Mouse (Mus musculus): Measurements from ENCODE around the gene Kars.

The Kars gene

DNA sequence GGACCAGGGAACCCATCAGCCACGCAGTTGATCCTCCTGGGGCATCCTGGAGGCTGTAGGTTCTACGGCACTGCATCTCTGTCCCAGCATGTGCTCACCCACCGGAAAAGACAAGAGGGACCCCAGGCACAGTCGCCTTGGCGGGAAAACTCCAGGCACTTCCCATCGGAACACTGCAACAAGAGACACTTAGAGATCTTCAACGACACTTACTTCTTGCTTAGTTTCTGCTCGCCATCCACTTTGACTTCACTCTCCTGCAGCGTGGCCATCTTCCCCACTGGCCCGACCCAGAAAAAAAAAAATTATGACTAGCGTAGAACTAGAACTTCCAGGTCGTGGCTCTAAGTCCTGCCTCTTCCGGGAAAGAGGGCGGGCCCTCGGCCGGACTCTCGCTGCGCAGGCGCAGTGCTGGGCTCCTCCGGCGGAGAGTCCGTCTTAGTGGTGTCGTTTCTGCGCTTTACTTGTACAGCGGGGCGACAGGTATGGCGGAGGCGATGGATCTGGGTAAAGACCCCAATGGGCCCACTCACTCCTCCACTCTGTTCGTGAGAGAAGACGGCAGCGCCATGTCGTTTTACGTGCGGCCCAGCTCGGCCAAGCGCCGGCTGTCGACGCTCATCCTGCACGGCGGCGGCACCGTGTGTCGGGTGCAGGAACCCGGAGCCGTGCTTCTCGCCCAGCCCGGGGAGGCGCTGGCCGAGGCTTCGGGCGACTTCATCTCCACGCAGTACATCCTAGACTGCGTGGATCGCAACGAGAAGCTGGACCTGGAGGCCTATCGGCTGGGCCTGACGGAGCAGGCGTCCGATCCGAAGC is at the start of gene Kars, which contains the start of gene Terf2ip:
Kars (minus strand) TSS at position 327 of the 819 bp plus-strand sequence.
Terf2ip (plus strand) TSS at position 402 of the 819 bp plus-strand sequence.
- peak; percentile 89 to 92 for DNase-seq (ENCODE audit: low spot score in 2 of 2)

DNA sequence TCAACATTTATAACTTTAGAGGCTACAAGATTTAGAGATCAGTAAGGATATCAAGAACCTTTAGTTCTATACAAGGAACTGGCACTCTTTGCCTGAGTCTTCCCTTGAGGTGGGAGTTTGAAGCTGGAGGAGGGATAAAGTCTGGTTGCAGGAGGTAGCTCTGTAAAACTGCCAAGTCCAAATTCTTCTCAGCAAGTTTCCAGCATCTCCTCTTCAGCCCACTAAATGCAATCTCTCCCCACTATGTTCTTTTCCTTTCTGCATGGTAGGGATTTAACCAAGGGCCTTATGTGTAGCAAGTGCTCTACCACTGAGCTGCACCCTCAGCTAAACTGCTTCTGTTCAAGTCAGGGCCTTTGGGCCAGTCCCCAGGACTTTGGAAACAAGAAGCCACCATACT is 43.3 kb upstream of the Kars start:
- DNase-seq (ENCODE audit: low spot score in 2 of 2), result no peak

DNA sequence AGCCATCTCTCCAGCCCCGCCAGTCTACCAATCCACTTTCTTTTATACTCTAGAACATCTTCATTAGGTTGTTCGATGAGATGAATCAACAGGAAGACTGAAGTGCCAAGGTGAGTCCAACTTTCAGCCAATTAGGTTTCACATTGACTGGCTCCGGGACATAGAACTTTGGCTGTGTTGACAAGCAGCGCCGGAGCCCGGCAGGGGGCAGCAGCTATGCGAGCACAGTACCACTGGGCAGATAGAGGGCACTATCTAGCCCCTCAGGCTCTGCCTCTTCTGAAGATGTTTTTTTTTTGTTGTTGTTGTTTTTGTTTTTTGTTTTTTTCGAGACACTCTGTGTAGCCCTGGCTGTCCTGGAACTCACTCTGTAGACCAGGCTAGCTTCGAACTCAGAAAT is 40.4 kb upstream of the Kars start:
- no peak for DNase-seq (ENCODE audit: low spot score in 2 of 2)

DNA sequence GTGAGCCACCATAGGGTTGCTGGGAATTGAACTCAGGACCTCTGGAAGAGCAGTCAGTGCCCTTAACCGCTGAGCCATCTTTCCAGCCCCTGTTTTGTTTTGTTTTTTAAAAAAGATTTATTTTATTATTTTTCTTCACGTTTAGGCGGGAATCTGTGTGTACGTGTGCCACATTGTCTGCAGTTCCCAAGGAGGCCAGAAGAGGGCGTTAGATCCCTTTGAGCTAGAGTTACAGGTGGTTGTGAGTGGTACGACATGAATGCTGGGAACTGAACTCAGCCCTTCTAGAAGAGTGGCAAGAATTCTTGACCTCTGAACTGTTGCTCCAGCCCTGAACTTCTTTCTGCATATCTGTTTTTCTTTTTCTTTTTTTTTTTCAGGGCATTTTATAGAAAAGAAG is 38.9 kb upstream of the Kars start:
- no peak for DNase-seq (ENCODE audit: low spot score in 2 of 2)

DNA sequence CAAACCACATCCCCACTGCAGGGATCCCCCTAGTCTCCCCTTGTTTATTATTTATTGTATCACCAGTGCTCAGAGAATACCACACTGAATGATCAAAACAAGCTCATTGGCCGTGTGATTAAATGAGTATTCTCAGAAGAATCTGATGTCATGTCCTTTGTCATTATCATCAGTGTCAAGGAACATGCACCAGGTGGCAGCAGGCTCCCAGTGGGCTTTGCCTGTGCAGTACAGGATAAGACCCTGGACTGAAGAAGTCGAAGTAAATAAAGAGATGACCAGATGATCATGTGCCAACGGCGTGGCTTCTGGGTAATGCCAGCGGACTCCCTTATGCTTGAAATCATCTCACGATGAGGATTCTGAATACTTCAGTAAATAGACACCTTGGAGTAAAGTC is 37.2 kb upstream of the Kars start:
- no peak for DNase-seq (ENCODE audit: low spot score in 2 of 2)

DNA sequence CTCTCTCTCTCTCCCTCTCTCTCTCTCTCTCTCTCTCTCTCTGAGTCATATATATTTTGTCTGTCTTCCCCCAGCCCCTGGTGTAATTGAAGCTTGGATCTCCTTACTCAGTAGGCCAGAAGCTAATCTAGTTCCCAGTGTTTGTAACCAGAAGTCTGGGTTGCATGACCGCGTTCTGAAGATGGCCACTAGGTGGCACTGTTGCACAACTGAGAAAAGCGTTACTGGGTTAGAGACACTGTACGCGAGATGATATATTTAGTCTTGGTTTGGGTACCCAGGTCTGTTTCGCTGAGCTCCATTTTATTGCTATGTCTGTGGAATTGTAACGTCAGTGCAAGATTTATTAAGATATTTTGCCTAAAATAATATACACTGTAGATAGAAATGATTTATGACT is 34.8 kb upstream of the Kars start:
- DNase-seq (ENCODE audit: low spot score in 2 of 2), result peak; percentile 92 to 97

DNA sequence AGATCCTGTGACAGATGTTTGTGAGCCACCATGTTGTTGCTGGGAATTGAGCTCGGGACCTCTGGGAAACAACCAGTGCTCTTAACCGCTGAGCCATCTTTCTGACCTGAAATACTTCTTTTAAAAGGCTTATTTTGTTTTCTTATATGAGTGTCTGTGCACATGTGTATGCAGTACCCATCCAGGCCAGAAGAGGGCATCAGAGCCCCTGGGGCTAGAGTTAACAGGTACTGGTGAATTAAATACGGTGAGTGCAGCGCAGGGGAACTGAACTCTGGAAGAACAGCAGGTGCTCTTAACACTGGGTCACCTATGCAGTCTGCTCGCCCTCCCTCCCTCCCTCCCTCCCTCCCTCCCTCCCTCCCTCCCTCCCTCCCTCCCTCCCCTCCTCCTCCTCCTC is 34.1 kb upstream of the Kars start:
- DNase-seq (ENCODE audit: low spot score in 2 of 2), result no peak

DNA sequence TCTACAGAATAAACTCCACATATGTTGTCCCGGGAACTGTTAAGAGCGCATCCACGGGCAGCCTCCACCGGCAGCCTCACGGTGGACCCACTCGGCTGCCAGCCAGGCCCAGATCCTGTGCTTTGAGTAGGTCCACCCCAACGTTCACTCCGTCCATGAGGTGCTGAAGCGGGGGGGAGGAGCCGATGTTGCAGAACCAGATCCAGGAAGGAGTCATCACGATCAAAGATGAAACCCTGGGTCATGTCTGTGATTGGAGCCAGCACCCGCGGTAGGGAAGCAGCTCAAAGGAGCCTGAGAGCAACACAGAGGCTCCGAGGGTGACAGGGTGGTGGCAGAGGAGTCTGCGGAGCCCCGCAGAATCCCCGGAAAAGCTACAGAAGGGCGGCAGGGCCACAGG is 26.4 kb upstream of the Kars start:
- no peak for DNase-seq (ENCODE audit: low spot score in 2 of 2)

DNA sequence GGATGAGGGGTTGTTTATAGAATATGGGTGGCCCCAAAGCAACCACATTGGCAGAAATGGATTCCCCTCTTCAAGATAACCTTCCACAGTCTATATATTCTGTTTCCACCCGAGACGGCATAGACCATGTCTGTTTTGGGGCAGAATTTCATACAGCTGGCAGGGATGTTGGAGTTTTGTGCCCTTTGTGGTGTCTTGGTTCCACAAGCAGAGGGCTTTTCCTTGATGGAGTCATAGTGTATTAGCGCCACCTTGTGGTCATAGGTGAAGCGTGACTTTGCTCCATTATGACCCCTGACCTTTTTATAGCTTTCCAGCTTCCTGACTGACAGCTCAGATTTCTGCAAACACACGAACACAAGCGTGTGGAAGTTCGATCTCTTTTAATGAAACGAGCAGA is 23.5 kb upstream of the Kars start:
- DNase-seq (ENCODE audit: low spot score in 2 of 2), result peak in 1 of 2 experiments; percentile 19

DNA sequence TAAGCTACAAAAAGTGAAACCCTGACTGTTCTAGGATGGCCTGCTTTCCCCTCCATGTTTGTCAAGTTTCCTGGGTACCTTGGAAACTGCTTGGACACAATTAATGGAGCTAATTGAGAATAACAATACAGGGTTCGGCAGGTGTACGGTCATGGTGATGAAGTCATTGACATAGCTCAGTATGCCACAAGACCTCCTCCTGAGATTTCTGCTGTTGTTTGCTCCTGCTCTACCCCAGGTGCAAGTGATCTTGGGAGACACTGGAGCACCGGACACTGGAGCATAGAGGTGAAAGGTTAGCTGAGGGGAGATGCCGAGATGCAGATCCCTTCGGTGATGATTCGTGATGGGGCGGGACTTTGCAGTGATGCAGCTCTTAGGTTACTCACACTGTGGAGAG is 21.9 kb upstream of the Kars start:
- no peak for DNase-seq (ENCODE audit: low spot score in 2 of 2)

DNA sequence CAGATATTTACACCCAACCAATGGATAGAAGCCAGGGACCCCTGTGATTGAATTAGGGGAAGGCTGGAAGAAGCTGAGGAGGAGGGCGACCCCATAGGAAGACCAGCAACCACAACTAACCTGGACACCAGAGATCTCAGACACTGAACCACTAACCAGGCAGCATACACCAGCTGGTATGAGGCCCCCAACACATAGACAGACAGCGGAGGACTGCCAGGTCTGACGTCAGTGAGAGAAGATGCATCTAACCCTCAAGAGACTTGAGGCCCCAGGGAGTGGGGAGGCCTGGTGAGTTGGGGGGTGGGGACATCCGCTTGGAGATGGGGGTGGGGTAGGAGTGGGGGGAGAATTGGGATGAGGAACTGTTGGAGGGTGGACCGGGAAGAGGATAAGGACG is 19.5 kb upstream of the Kars start:
- no peak for DNase-seq (ENCODE audit: low spot score in 2 of 2)

DNA sequence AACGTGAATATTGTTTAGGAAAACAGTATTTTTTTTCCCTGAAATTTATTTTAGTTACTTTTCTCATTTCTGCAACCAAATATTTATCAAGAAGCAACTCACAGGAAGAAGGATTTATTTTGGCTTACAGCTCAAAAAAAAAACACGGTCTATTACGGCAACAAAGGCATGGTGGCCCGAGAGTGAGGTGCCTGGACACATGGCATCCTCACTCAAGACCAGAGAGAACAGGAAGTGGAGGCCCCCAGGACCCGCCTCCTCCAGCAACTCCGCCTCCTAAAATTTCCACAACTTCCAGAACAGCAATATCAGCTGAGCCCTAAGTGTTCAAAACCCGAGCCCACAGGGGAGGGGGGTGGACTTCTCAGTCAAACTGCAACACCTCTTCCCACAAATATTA is 18.3 kb upstream of the Kars start:
- no peak for DNase-seq (ENCODE audit: low spot score in 2 of 2)

DNA sequence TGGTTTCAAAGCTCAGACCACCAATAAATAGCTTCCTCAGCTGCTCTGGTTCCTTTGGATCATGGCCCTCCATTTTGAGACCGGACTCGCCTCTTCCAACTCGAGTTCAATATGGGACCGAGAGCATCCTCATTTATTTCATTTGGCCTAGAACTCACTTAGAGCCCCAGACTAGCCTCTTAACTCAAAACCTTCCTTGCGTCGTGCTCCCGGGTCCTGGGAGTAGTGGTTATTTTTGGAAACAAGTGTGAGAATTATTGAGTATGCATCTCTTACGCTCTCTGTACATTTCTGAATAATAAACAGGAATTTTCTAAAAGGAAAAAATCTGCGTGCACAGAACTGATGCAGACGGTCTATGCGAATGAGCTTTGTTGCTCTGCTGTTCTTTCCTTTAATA is 3.8 kb upstream of the Kars start, which contains the start of gene Gm6793:
Gm6793 (minus strand) TSS at position 101 of the 400 bp plus-strand sequence.
- DNase-seq (ENCODE audit: low spot score in 2 of 2), result no peak

DNA sequence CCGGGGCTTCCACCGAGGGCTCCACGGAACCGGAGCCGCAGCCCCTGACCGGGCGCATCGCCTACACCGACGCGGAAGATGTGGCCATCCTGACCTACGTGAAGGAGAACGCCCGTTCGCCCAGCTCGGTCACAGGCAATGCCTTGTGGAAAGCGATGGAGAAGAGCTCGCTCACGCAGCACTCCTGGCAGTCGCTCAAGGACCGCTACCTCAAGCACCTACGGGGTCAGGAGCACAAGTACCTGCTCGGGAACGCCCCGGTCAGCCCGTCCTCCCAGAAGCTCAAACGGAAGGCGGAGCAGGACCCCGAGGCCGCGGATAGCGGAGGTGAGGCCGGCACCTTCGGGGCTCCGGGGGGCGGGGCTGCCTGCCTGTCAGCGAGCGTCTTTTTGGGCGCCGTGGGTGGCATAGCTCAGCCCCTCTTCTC is 706 bp upstream of the Kars start:
- peak; percentile 40 to 56 for DNase-seq (ENCODE audit: low spot score in 2 of 2)

DNA sequence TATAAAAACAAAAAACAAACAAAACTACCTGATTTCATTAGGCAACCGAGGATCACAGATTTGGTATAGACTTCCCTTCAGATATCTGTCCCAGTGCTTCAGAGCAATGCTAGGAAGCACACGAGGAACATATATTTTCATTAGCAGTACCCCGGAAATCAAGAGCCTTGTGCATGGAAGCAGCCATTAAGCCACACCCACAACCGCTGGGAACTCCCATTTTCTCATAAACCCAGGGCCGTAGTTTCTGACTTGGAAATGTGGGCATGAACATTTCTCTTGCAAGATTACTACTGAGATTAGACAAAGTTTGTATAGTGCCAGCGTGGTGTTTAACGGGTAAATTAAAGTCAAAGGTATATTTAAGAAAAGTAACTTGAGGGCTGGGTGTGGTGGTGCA is 1.6 kb downstream of the Kars start:
- DNase-seq (ENCODE audit: low spot score in 2 of 2), result no peak

DNA sequence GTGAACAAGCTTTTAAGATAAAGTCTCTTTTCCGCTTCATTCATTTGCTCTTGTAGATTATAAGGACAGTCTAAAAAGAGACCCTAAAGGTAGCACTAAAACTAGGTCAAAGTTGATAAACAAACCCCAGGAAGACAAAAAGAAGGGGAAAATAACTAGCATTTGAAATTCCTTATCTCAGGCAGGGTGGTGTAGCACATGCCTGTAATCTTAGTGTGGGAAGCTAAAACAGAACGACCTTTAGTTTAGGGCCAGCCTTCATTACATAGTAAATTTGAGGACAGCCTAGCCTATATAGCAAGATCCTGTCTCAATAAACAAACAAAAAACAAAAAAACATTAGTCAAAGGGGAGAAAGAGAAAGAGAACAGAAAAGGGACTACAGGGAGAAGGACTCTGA is 3.5 kb downstream of the Kars start:
- DNase-seq (ENCODE audit: low spot score in 2 of 2), result no peak

DNA sequence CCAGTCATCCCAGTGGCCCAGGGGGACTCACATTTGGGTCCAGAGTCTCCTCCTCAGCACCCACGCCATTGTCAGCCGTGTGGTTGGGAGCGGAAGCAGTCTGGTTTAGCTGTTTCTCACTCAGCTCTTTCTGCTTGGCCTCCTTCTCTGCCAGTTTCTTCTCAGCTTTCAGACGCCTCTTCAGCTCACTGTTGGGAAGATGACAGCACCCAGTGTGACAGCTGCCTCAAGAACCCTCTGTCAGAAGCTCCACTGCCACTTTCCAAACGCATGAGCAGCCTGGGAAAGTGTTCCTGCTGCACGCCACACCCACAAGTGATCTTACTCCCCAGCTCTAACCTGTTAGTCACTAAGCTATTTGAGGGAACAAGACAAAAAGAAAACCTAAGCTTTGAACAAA is 5.5 kb downstream of the Kars start:
- DNase-seq (ENCODE audit: low spot score in 2 of 2), result peak; percentile 38 to 44

DNA sequence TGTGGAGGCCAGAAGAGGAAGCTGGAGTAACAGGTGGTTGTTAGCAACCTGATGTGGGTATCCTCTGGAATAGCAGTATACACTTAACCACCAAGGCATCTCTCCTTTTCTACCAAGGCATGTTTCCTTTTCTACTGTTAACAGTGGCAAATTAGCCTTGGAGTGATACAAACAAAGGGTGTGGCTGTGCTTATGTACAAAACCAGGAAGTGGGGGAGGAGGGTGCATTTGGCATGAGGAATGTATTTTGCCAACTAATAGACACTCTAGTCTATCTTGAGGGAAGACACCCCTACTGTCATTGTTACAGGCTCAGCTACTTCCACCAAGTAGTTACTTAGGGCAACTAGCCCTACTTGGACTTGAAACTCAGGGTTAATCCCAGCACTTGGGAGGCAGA is 6.4 kb downstream of the Kars start:
- DNase-seq (ENCODE audit: low spot score in 2 of 2), result no peak

DNA sequence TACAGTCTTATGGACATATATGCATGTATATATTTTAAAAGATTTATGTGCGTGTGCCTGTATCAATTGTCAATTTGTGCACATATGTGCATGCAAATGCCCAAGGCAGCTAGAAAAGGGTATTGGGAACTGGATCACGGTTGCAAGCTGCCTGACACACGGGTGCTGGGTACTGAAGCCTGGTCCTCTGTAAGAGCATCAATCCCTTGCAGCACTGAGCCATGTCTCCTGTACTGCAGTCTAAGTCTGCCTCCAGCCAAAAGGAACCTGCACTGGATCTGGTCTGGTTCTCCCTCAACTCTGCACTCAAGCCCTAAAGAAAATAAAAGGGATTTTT is 18.5 kb downstream of the Kars start:
- no peak for DNase-seq (ENCODE audit: low spot score in 2 of 2)

DNA sequence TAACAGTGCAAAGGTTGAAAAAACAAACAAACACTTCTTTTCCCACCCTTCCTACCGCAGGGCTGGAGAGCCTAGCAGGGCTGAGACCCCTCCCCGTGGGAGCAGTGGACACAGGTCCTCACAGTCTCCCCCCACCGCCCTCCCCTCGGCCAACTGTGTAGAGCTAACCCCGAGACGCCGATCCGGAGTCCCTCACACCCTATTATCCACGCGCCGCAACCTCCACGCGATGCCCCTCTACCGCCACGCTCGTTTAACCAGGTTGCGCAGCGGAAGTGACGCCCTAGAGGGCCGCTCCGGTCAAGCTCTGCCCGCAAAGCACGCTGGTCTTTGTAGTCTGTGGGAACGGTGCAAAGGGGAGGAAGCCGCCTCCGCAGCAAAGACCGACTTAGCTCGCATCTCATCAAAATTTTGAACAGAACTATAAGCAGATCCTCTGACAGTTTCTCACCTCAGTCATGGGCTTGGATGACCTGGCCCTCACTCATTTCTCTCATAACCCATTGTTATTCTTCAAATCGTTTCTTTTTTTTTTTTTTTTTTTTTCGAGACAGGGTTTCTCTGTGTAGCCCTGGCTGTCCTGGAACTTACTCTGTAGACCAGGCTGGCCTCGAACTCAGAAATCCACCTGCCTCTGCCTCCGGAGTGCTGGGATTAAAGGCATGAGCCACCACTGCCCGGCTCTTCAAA is 19.0 kb downstream of the Kars start, which contains the start of gene Adat1:
Adat1 (minus strand) TSS at position 290 of the 690 bp plus-strand sequence.
- DNase-seq (ENCODE audit: low spot score in 2 of 2), result peak; percentile 90 to 91

DNA sequence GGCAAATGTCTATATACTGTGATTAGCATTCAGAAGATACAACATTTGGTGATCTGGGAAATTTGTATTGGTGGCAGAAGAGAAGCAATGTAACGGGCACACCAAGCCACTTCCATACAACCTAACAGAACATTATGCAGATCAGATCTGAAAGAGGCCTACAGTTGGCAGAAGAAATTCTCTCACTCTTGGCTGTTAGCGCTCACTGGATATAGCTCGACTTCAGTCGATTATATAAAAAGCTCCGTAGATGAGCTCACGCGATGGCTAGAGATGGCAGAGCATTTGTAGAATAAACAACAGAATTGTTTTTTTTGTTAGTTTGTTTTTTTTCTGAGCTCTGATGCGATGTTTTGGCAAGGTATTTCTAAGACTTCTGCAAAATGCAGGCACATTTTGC is 19.8 kb downstream of the Kars start:
- DNase-seq (ENCODE audit: low spot score in 2 of 2), result peak in 1 of 2 experiments; percentile 9

DNA sequence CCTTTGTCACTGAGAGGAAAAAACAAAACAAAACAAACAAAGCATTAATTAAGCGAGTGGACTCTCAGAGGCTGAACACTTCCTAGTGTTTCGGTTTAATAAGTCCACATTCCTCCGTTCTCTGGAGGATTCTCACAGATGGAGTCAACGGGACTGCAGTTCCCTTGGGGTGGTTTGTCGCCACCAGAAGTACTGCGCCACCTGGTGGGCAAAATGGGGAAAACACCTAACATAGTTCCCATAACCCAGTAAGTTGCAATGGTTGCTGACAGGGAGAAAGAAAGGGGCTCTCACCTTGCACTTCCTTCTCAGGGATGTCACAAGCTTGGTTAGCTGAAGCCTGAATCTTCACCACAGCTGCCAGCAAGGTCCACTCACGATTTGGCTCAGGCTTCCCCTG is 21.2 kb downstream of the Kars start:
- DNase-seq (ENCODE audit: low spot score in 2 of 2), result peak; percentile 80 to 84

DNA sequence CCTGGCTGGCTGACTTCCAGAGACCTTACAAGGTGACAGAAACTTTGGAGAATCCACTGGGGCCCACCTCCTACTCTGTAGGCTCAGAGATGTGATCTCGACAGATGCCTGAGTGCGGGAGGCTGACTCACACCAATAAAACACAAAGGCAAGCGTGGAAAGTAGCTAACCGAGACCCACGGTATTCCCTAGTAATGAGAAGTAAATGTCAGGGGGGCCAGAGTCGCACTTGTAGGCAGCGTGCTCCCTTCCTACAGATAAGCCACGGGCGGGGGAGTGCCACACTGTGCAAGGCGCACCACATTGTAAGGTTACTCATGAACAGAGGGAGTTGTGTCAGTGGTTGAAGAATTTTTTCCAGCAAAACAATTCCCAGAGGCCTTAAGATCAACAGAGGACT is 26.6 kb downstream of the Kars start:
- DNase-seq (ENCODE audit: low spot score in 2 of 2), result peak; percentile 35 to 56
